Mouse (Mus musculus) kidney, embryonic 14.5 days (tissue): ENCODE measurements around the gene Hspb8. TPM values are rescaled to one million over a fixed set of nuclear protein-coding genes. Genes with fewer than 3 reads are reported as not detected.
"Not testable (repeated sequence)": the region's sequence is repeated elsewhere in the genome, so short reads cannot be mapped to it uniquely, and the experiment has no call there.

Experiments
- ATAC-seq: fragments of 200-750 bp; cut with Nextera tagmentation; 2 replicates; pipeline ENCODE4 v1.8.0; 2017; ENCODE audit warnings: moderate number of reproducible peaks, mild to moderate bottlenecking, moderate TSS enrichment, moderate library complexity; ENCODE audit not compliant: low FRiP score, low TSS enrichment
- H3K27ac ChIP-seq: fragments of 300-500 bp; sonication (generic); 2 replicates; pipeline ENCODE4 v1.5.1; 2014; ENCODE audit warnings: low read depth, mild to moderate bottlenecking, low read length, moderate library complexity, mixed read lengths
- H3K27me3 ChIP-seq: fragments of 300-500 bp; sonication (generic); 2 replicates; pipeline ENCODE4 v1.6.1; 2014; ENCODE audit warnings: mild to moderate bottlenecking, low read length; ENCODE audit not compliant: control insufficient read depth, insufficient read depth
- H3K36me3 ChIP-seq: fragments of 300-500 bp; sonication (generic); 2 replicates; pipeline ENCODE4 v1.6.1; 2014; ENCODE audit warnings: low read length, mixed read lengths; ENCODE audit not compliant: control insufficient read depth, insufficient read depth
- H3K4me1 ChIP-seq: fragments of 300-500 bp; sonication (generic); 2 replicates; pipeline ENCODE4 v1.6.1; 2014; ENCODE audit warnings: low read length, mixed read lengths; ENCODE audit not compliant: control insufficient read depth, insufficient read depth
- H3K4me2 ChIP-seq: fragments of 300-500 bp; sonication (generic); replicated peaks from 2 replicates; pipeline ENCODE4 v1.6.1; 2014; ENCODE audit warnings: low read depth, mild to moderate bottlenecking, low read length
- H3K4me3 ChIP-seq: fragments of 300-500 bp; sonication (generic); 2 replicates; pipeline ENCODE4 v1.5.1; 2014; ENCODE audit warnings: mild to moderate bottlenecking, low read length
- H3K9ac ChIP-seq: fragments of 300-500 bp; sonication (generic); 2 replicates; pipeline ENCODE4 v1.6.1; 2014; ENCODE audit warnings: low read depth, mild to moderate bottlenecking, low read length, moderate library complexity
- H3K9me3 ChIP-seq: fragments of 300-500 bp; sonication (generic); 2 replicates; pipeline ENCODE4 v1.6.1; 2016; ENCODE audit warnings: low read length; ENCODE audit not compliant: control insufficient read depth
- WGBS: fragments of 180-500 bp; shearing (Covaris S2); extraction: QIAGEN DNeasy Blood & Tissue Kit; methylation state at CpG from one replicate; pipeline ENCODE4 v1.1.7; 2014; 5-methylcytosine and 5-hydroxymethylcytosine counted together
- polyA plus RNA-seq: library from polyadenylated mRNA; unstranded; fragments of >200 nt; fragmentation: Nextera tagmentation; extraction: Ambion mirVana; gene quantifications from 2 replicates; pipeline ENCODE4 v1.2.1, GENCODE M21; 2014

Hspb8 gene
- polyA plus RNA-seq, 1 experiment from 2014 or later: 2.4 TPM

- Histone ChIP-seq H3K36me3 (no peaks in the 10 kb centered on the region), H3K4me2 (no peak overlapping the region), H3K27me3 (no peaks in the 10 kb centered on the region), H3K4me1 (no peaks in the 10 kb centered on the region), H3K9me3 (no peaks in the 10 kb centered on the region), H3K27ac (no peak overlapping the region), H3K9ac (no peak overlapping the region), H3K4me3 (no peak overlapping the region)
- ATAC-seq: no peak
- WGBS: 79% methylated on average over 9 of the region's 9 CpGs
These were observed 35.2 kb downstream of the Hspb8 start for GRCm38 (mm10) chr5:116387302-116387935.

- no peak for ATAC-seq
- Histone ChIP-seq H3K36me3 (no peaks in the 10 kb centered on the region), H3K4me2 (no peak overlapping the region), H3K4me1 (no peaks in the 10 kb centered on the region), H3K4me3 (no peak overlapping the region), H3K27me3 (no peaks in the 10 kb centered on the region), H3K27ac (no peak overlapping the region), H3K9ac (no peak overlapping the region), H3K9me3 (no peaks in the 10 kb centered on the region)
- 46% methylated on average over 11 of the region's 11 CpGs for WGBS
These were observed 36.6 kb downstream of the Hspb8 start for GRCm38 (mm10) chr5:116386020-116386419.

GRCm38 (mm10) chr5:116382646-116383045 lies 40.0 kb downstream of the Hspb8 start:
- H3K27ac ChIP-seq, H3K4me1 ChIP-seq, H3K4me2 ChIP-seq, ATAC-seq, H3K9ac ChIP-seq, H3K27me3 ChIP-seq, H3K36me3 ChIP-seq, H3K4me3 ChIP-seq, H3K9me3 ChIP-seq: not testable (repeated sequence)
- 93% methylated on average over 7 of the region's 7 CpGs for WGBS

GRCm38 (mm10) chr5:116381726-116382125 lies 40.9 kb downstream of the Hspb8 start:
- H3K27ac ChIP-seq: no peak overlapping the region
- no peak overlapping the region for H3K4me2 ChIP-seq
- H3K4me3 ChIP-seq: no peak overlapping the region
- no peaks in the 10 kb centered on the region for H3K27me3 ChIP-seq
- WGBS: 76% methylated on average over 6 of the region's 6 CpGs
- ATAC-seq: no peak
- no peak overlapping the region for H3K9ac ChIP-seq
- H3K36me3 ChIP-seq: no peaks in the 10 kb centered on the region
- no peaks in the 10 kb centered on the region for H3K9me3 ChIP-seq
- no peaks in the 10 kb centered on the region for H3K4me1 ChIP-seq

- Histone ChIP-seq H3K9me3 (no peaks in the 10 kb centered on the region), H3K4me2 (no peak overlapping the region), H3K4me1 (no peaks in the 10 kb centered on the region), H3K4me3 (no peak overlapping the region), H3K27me3 (no peaks in the 10 kb centered on the region), H3K9ac (no peak overlapping the region), H3K36me3 (no peaks in the 10 kb centered on the region), H3K27ac (no peak overlapping the region)
- no peak for ATAC-seq
- WGBS: 70% methylated on average over 15 of the region's 15 CpGs
These were observed 41.4 kb downstream of the Hspb8 start for GRCm38 (mm10) chr5:116381217-116381616.

- Histone ChIP-seq H3K36me3 (no peaks in the 10 kb centered on the region), H3K27me3 (no peaks in the 10 kb centered on the region), H3K9me3 (no peaks in the 10 kb centered on the region), H3K9ac (no peak overlapping the region), H3K4me3 (no peak overlapping the region), H3K4me1 (no peaks in the 10 kb centered on the region), H3K4me2 (no peak overlapping the region), H3K27ac (no peak overlapping the region)
- no peak for ATAC-seq
- WGBS: 90% methylated on average over 7 of the region's 7 CpGs
These were observed 42.3 kb downstream of the Hspb8 start for GRCm38 (mm10) chr5:116380384-116380783.

- H3K36me3 ChIP-seq: no peaks in the 10 kb centered on the region
- H3K4me1 ChIP-seq: no peaks in the 10 kb centered on the region
- no peak for ATAC-seq
- H3K27me3 ChIP-seq: no peaks in the 10 kb centered on the region
- H3K27ac ChIP-seq: no peak overlapping the region
- no peak overlapping the region for H3K4me3 ChIP-seq
- no peak overlapping the region for H3K9ac ChIP-seq
- H3K9me3 ChIP-seq: no peaks in the 10 kb centered on the region
- 56% methylated on average over 5 of the region's 5 CpGs for WGBS
- no peak overlapping the region for H3K4me2 ChIP-seq
These were observed 43.8 kb downstream of the Hspb8 start for GRCm38 (mm10) chr5:116378872-116379271.

- H3K27ac ChIP-seq: no peak overlapping the region
- no peak overlapping the region for H3K4me2 ChIP-seq
- no peak for ATAC-seq
- no peak overlapping the region for H3K4me3 ChIP-seq
- H3K4me1 ChIP-seq: no peaks in the 10 kb centered on the region
- no peaks in the 10 kb centered on the region for H3K27me3 ChIP-seq
- 75% methylated on average over 9 of the region's 9 CpGs for WGBS
- H3K9me3 ChIP-seq: peaks cover 4% of the 10 kb centered on the region; the same call in 1 of the 2 replicates
- H3K9ac ChIP-seq: no peak overlapping the region
- H3K36me3 ChIP-seq: no peaks in the 10 kb centered on the region
These were observed 54.7 kb downstream of the Hspb8 start for GRCm38 (mm10) chr5:116367923-116368322.

GRCm38 (mm10) chr5:116366889-116367682 lies 55.6 kb downstream of the Hspb8 start:
- H3K4me3 ChIP-seq: no peak overlapping the region
- no peaks in the 10 kb centered on the region for H3K4me1 ChIP-seq
- no peak overlapping the region for H3K9ac ChIP-seq
- H3K36me3 ChIP-seq: no peaks in the 10 kb centered on the region
- H3K27ac ChIP-seq: no peak overlapping the region
- no peaks in the 10 kb centered on the region for H3K27me3 ChIP-seq
- H3K9me3 ChIP-seq: peaks cover 4% of the 10 kb centered on the region; the same call in 1 of the 2 replicates
- no peak for ATAC-seq
- 36% methylated on average over 20 of the region's 20 CpGs for WGBS
- H3K4me2 ChIP-seq: no peak overlapping the region
